Mouse (Mus musculus) B cell, adult 2 months (primary cell): ENCODE data around the gene Plcb1.

Experiments
- DNase-seq, 2 experiments: peaks; one replicate each; pipeline ENCODE4 v3.0.0; 2022

Plcb1 gene

GRCm38 (mm10) chr2:135092588-135093162 is 306.8 kb downstream of the Plcb1 start:
- no peak for DNase-seq

DNA sequence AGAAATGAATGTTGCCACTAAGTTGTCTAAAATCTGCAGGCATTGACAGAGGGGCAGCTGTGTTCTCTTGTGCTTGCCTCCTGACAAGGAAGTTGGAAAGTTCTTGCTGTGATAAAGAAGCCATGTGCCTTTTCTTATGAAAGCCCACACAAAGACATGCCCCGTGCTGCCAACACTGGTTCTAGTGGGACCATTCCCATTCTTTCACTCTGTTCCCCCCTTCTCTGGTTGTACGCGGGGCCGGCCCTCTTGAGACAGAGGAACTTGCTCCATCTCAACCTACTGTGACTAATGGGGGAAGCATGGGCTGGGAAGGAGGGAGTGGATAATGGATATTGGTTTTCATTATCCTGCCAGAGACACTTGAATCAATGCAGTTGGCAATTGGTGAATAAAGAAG is 315.4 kb downstream of the Plcb1 start:
- no peak for DNase-seq

- no peak for DNase-seq
Observed at GRCm38 (mm10) chr2:135101943-135102342, 316.1 kb downstream of the Plcb1 start.

DNA sequence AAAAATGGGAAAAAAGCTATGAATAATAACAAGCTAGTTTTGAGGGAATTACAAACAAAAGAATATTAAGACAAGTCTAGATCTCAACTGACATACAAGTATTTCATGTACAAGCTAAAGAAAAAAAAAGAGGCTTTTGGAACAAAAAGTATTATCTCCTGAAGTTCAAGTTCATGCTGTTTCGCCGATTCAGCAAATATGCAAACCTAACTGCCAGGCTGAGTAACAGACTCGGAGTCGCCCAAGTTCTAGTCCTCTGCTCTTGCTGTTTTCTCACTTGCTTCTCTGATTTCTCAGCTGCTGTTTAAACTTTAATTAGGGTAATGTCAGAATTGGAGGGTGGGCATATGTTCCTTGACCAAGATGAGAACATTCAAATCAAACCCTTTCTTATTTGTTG is 320.8 kb downstream of the Plcb1 start:
- no peak for DNase-seq

GRCm38 (mm10) chr2:135108607-135109006 is 322.7 kb downstream of the Plcb1 start:
- DNase-seq = no peak

GRCm38 (mm10) chr2:135114501-135115128 is 328.7 kb downstream of the Plcb1 start:
- no peak for DNase-seq

DNA sequence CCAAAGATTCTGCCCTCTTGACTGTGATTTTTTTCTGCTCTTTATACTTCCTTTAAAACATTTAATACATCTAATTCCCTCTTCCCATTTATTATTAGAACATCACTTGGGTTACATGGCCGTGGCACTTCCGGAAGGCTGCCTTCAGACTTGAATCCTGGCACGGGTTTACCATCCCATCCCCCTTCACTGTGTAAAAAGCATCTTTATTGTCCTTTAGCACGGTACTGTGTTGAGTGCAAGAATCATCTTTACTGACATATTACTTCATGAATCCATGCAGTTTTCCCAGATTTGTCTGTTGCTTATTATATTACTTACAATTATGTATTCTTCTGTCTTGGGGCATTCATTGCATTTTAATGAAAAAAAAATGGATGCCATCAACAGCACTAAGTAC is 337.2 kb downstream of the Plcb1 start:
- no peak for DNase-seq

GRCm38 (mm10) chr2:135123695-135124343 is 338.0 kb downstream of the Plcb1 start:
- no peak for DNase-seq

GRCm38 (mm10) chr2:135140576-135140975 is 354.7 kb downstream of the Plcb1 start:
- DNase-seq = no peak

DNA sequence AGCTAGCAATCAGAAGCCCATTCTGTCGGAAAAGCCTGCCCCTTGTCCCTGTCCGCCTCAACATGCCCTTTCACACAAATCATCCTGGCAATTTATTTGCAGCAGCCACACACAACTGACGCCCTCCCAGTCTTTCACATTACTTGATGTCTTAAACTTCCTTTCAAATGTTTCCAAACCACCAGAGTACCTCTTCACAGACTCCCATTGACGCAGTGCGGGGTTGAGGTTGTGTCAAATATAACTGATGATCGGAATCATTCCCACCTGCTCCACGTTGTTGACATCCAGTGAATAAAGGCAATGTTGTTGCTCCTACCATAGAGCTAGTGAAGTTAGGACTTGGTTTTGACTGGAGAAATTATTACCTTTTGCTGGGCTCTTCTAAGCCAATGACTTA is 366.4 kb downstream of the Plcb1 start:
- no peak for DNase-seq

DNA sequence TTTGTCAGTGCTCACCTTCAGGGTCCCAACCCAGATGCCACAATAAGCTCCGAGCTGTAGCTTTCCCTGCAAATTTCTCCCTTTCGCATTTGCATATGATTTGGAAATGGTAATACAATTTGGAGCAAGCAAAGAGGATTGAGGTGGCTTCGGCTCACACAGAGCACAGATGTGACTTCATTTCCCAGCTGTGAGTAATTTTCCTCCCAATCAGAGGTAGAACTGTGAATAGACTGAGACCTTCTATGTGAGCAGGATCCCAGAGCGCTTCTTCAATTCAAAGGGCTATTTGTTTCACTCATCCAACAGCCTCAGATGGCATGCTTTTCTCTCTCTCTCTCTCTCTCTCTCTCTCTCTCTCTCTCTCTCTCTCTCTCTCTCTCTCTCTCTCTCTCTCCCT is 367.4 kb downstream of the Plcb1 start:
- no peak for DNase-seq

DNA sequence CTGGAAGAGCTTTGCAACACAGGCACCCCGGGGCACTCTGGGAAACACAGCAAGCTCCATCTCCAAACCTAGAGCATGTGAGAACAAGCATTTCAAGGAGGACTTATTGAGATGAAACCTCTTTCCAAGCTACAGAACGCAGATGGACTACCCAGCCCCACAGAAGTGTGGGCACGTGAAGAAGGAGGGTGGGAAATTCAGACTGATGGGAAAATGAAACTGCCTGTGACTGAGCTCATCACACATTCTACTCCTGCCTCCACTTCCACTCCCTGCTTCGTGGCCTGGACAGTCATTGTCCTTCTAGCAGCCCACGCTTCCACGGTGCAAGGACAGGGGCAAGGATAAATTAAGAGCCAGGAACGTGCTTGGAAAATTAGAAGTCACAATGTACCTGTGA is 370.2 kb downstream of the Plcb1 start:
- DNase-seq = no peak

DNA sequence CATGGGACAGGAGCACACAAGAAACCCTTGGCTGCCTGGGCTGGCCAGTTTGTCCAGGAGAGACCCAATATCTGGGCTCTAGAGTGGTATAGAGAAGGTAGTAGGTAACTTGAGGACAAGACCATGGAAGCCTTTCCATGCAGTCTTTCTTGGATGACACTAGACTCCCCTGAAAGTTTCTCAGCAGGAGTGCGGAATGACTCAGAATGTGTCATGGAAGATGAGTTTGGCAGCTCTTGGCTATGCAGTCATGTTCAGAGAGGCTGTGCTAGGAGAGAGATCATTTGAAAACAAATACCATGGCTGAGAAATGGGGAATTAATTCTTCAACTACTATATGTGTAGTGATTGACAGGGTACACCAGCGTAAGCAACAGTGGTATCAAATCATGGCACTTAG is 372.1 kb downstream of the Plcb1 start:
- DNase-seq = no peak

DNA sequence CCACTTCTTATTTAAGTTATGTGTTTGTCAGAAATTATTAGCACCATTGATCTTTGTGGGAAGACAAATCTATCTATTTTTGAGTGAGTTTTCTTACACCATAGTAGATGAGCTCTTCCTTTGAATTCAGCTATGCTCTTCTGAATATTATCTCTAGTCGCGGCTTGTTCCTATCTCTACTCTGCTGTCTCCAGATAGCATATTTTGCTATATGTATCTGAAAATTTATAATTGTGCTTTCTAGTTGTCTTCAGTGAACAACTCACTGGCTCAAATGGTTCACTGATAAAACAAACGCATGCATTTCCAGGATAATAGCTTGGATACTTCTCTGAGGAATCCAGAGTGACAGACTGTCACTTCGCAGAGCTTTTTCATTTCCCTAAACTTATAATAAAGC is 375.8 kb downstream of the Plcb1 start:
- DNase-seq = no peak

DNA sequence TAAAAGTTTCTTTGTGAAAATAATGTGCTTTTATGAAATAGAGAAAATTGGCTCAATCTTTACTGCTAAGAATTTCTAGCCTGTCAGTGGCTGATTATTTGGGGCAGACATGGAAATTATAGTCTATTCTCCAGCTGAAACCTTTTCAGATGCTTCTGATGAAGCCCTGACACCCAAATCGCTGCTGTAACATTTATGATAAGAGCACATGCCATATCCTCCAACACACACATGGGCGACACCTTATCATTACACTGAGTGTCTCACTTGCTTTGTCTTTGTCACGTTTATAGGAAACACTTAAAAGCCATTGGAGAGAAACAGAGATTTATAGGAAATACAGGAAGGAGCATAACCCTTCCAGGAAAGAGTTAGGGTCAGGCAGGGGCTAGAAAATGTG is 379.6 kb downstream of the Plcb1 start:
- no peak for DNase-seq

- DNase-seq = no peak
Observed at GRCm38 (mm10) chr2:135175544-135175943, 389.7 kb downstream of the Plcb1 start.

GRCm38 (mm10) chr2:135187659-135188058 is 401.8 kb downstream of the Plcb1 start:
- no peak for DNase-seq

DNA sequence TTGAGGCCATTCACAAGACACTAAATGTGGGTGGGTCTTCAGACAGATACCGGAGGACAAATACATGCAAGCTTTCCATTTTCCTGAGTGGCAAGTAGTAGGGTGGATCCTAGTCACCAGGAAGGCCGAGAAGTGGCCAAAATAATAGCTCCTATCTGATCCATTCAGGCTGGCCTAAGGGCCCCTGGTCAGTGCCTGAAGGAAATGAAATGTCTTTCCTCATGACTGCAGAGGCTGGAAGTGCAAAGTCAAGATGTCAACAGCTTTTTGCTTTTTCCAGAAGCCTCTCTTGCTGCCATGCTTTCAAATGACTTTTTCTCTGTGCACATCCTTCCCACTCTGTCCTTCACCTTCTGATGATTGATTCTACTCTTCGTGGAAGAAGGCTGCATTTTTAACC is 415.0 kb downstream of the Plcb1 start:
- no peak for DNase-seq

DNA sequence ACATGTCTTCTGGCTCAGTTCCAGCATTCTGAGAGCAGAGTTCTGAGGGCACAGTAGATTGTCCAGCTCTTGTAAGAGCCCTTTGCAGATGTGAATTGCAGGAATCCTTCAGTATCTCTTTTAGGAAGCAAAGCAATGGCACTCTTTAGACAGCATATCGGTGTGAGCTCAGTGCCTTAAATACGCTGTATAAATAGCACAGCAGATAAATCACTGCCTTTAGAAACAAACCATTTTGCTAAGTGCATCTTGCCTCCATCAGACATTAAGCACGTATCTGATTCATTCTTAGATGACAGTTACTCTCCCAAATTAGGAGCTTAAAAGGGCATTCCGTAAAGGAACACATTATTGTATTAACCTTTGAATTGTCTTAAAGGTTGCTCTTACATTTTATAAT is 416.5 kb downstream of the Plcb1 start:
- no peak for DNase-seq

- DNase-seq = no peak
Observed at GRCm38 (mm10) chr2:135204141-135205120, 418.6 kb downstream of the Plcb1 start.

GRCm38 (mm10) chr2:135208890-135209289 is 423.0 kb downstream of the Plcb1 start:
- no peak for DNase-seq

- no peak for DNase-seq
Observed at GRCm38 (mm10) chr2:135214746-135215448, 429.0 kb downstream of the Plcb1 start.

- no peak for DNase-seq
Observed at GRCm38 (mm10) chr2:135219406-135219805, 433.5 kb downstream of the Plcb1 start.
